Mouse (Mus musculus) embryonic facial prominence, embryonic 10.5 days (tissue): ENCODE measurements around the gene Coro2b. TPM values are rescaled to one million over a fixed set of nuclear protein-coding genes. Genes with fewer than 3 reads are reported as not detected.
A peak's percentile ranks its signal among the peaks of the same experiment; 100 is the strongest.

Experiments
- DNase-seq: peaks from one replicate; pipeline ENCODE4 v3.0.0-alpha.2; 2017; ENCODE audit warnings: low spot score
- H3K27ac ChIP-seq: fragments of 300-500 bp; sonication (generic); replicated peaks from 2 replicates; pipeline ENCODE4 v1.5.1; 2016; ENCODE audit warnings: mild to moderate bottlenecking
- H3K27me3 ChIP-seq: fragments of 300-500 bp; sonication (generic); replicated peaks from 2 replicates; pipeline ENCODE4 v1.6.1; 2016; ENCODE audit warnings: low read depth, mild to moderate bottlenecking; ENCODE audit not compliant: poor library complexity, severe bottlenecking
- H3K36me3 ChIP-seq: fragments of 300-500 bp; sonication (generic); replicated peaks from 2 replicates; pipeline ENCODE4 v1.6.1; 2016; ENCODE audit warnings: mild to moderate bottlenecking, moderate library complexity
- H3K4me1 ChIP-seq: fragments of 300-500 bp; sonication (generic); 2 replicates; pipeline ENCODE4 v1.6.1; 2016
- H3K4me3 ChIP-seq: fragments of 300-500 bp; sonication (generic); 2 replicates; pipeline ENCODE4 v1.5.1; 2016; ENCODE audit warnings: mild to moderate bottlenecking, moderate library complexity
- H3K9me3 ChIP-seq: fragments of 300-500 bp; sonication (generic); 2 replicates; pipeline ENCODE4 v1.6.1; 2016; ENCODE audit warnings: mild to moderate bottlenecking
- WGBS: fragments of 180-500 bp; shearing (Covaris S2); methylation state at CpG from one replicate; pipeline ENCODE4 v1.1.7; 2016; 5-methylcytosine and 5-hydroxymethylcytosine counted together
- polyA plus RNA-seq: library from polyadenylated mRNA; unstranded; fragments of >200 nt; fragmentation: Nextera tagmentation; extraction: Ambion mirVana; gene quantifications from 2 replicates; pipeline ENCODE4 v1.2.1, GENCODE M21; 2016

Gene Coro2b
- polyA plus RNA-seq, 1 experiment from 2014 or later, result 7.6 TPM

DNA sequence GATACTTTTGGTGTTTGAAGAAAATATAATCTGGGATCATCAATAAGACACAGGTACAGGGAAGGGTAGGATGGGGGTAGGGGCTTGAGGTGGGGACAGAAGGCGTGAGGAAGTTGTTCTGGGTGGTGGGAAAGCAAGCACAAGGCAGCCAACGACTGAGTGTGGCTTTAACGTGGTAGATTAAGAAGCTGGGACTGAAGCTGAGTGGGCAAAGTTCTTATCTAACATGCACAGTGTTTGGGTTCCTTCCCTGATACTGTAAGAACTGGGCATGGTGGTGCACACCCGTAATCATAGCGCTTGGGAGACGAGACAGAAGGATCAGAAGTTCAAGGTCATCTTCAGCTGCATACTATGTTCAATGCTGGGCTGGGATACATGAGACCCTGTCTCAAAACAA lies 151.8 kb downstream of the Coro2b start:
- no peaks in the 10 kb centered on the region for H3K9me3 ChIP-seq
- H3K36me3 ChIP-seq, result peaks cover 13% of the 10 kb centered on the region
- peaks cover 4% of the 10 kb centered on the region; the same call in 1 of the 2 replicates for H3K4me1 ChIP-seq
- no peaks in the 10 kb centered on the region for H3K27me3 ChIP-seq
- DNase-seq, result no peak
- H3K4me3 ChIP-seq, result no peak overlapping the region
- 90% methylated on average over 6 of the region's 6 CpGs for WGBS
- no peak overlapping the region for H3K27ac ChIP-seq

GRCm38 (mm10) chr9:62382519-62383084 lies 154.2 kb downstream of the Coro2b start:
- no peak overlapping the region for H3K4me3 ChIP-seq
- H3K9me3 ChIP-seq, result no peaks in the 10 kb centered on the region
- no peak for DNase-seq
- WGBS, result 81% methylated on average over 10 of the region's 10 CpGs
- no peaks in the 10 kb centered on the region for H3K27me3 ChIP-seq
- no peak overlapping the region for H3K27ac ChIP-seq
- peaks cover 4% of the 10 kb centered on the region; the same call in 1 of the 2 replicates for H3K4me1 ChIP-seq
- H3K36me3 ChIP-seq, result peaks cover 35% of the 10 kb centered on the region

- no peaks in the 10 kb centered on the region for H3K9me3 ChIP-seq
- H3K36me3 ChIP-seq, result peaks cover 46% of the 10 kb centered on the region
- DNase-seq, result no peak
- H3K4me3 ChIP-seq, result no peak overlapping the region
- H3K27ac ChIP-seq, result no peak overlapping the region
- WGBS, result 70% methylated on average over 8 of the region's 8 CpGs
- H3K4me1 ChIP-seq, result peaks cover 4% of the 10 kb centered on the region; the same call in 1 of the 2 replicates
- H3K27me3 ChIP-seq, result no peaks in the 10 kb centered on the region
Observed at GRCm38 (mm10) chr9:62381402-62381913, 155.4 kb downstream of the Coro2b start.

GRCm38 (mm10) chr9:62380351-62380750 lies 156.5 kb downstream of the Coro2b start:
- Histone ChIP-seq H3K27ac (no peak overlapping the region), H3K4me3 (no peak overlapping the region), H3K27me3 (no peaks in the 10 kb centered on the region), H3K36me3 (peaks cover 57% of the 10 kb centered on the region), H3K4me1 (peaks cover 4% of the 10 kb centered on the region; the same call in 1 of the 2 replicates), H3K9me3 (no peaks in the 10 kb centered on the region)
- WGBS, result 62% methylated on average over 5 of the region's 5 CpGs
- DNase-seq, result no peak

DNA sequence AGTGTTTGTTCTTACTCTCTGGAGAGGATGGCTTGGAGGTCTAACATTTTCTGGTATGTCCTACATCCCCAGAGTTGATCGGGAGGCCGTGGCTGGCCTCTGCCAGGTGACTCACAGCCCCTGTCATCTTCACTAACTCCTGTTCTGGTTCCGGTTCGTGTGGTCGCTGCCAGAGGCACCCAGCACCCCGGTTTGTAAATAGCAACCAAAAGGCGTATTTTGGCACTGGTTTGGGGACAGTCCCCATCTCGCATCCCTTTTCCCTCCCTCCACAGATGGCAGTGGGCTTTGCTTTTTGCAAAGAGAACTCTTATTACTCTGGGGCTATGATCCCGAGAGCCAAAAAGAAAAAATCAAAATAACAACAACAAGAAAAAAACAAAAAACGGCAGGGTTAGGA lies 158.9 kb downstream of the Coro2b start:
- Histone ChIP-seq H3K9me3 (no peaks in the 10 kb centered on the region), H3K36me3 (peaks cover 82% of the 10 kb centered on the region), H3K4me1 (peaks cover 13% of the 10 kb centered on the region), H3K27me3 (no peaks in the 10 kb centered on the region), H3K27ac (no peak overlapping the region), H3K4me3 (no peak overlapping the region)
- DNase-seq, result no peak
- 96% methylated on average over 10 of the region's 10 CpGs for WGBS

GRCm38 (mm10) chr9:62374276-62374675 lies 162.6 kb downstream of the Coro2b start:
- no peak overlapping the region for H3K4me3 ChIP-seq
- H3K4me1 ChIP-seq, result peaks cover 42% of the 10 kb centered on the region
- peaks cover 90% of the 10 kb centered on the region for H3K36me3 ChIP-seq
- H3K9me3 ChIP-seq, result no peaks in the 10 kb centered on the region
- no peak for DNase-seq
- WGBS, result 86% methylated on average over 3 of the region's 3 CpGs
- no peaks in the 10 kb centered on the region for H3K27me3 ChIP-seq
- H3K27ac ChIP-seq, result no peak overlapping the region

GRCm38 (mm10) chr9:62373222-62374123 lies 163.4 kb downstream of the Coro2b start:
- Histone ChIP-seq H3K4me3 (no peak overlapping the region), H3K9me3 (no peaks in the 10 kb centered on the region), H3K36me3 (peaks cover 93% of the 10 kb centered on the region), H3K27me3 (no peaks in the 10 kb centered on the region), H3K4me1 (peaks cover 50% of the 10 kb centered on the region), H3K27ac (no peak overlapping the region)
- WGBS, result 69% methylated on average over 18 of the region's 18 CpGs
- peak; percentile 65 for DNase-seq

- Histone ChIP-seq H3K27me3 (no peaks in the 10 kb centered on the region), H3K4me3 (no peak overlapping the region), H3K27ac (no peak overlapping the region), H3K36me3 (peaks cover 85% of the 10 kb centered on the region), H3K4me1 (peaks cover 58% of the 10 kb centered on the region), H3K9me3 (no peaks in the 10 kb centered on the region)
- no peak for DNase-seq
- WGBS, result 89% methylated on average over 9 of the region's 9 CpGs
Observed at GRCm38 (mm10) chr9:62372556-62373221, 164.2 kb downstream of the Coro2b start.

DNA sequence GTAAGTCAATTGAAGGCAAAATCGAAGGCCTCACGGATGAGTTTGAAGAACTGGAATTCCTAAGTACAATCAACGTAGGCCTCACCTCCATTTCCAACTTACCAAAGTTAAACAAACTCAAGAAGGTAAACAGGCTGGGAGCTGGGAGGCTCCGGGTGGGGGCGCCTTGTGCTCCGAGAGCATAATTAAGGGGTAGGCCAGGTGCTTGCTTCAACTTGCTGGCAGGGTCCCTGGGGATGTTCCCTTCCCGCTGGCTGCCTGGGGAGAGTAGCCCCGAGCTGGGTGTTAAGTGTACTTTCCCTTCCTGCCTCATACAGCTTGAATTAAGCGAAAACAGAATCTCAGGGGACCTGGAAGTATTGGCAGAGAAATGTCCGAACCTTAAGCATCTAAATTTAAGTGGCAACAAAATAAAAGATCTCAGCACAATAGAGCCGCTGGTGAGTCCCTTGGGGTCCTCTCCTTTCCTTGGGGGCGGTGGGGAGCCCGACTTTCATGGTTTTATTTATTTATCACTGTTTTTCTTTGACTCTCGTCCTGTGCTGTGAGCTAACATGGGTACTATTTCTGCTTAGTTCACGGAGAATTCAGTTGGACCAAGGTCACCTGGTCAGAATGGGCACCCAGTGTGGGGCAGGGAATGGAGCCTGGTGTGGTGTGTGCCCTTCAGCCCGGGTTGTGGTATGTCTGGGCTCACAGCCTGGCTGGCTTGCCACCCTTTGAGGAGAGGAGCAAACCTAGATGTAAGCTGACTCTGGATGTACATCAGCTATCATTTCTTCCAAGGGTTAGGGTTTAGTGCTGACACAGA lies 164.9 kb downstream of the Coro2b start:
- no peak overlapping the region for H3K27ac ChIP-seq
- no peaks in the 10 kb centered on the region for H3K27me3 ChIP-seq
- no peak for DNase-seq
- H3K9me3 ChIP-seq, result no peaks in the 10 kb centered on the region
- WGBS, result 77% methylated on average over 16 of the region's 16 CpGs
- H3K4me3 ChIP-seq, result no peak overlapping the region
- peaks cover 77% of the 10 kb centered on the region for H3K36me3 ChIP-seq
- peaks cover 66% of the 10 kb centered on the region for H3K4me1 ChIP-seq

- WGBS, result 83% methylated on average over 6 of the region's 6 CpGs
- Histone ChIP-seq H3K9me3 (no peaks in the 10 kb centered on the region), H3K4me1 (peaks cover 77% of the 10 kb centered on the region), H3K27me3 (no peaks in the 10 kb centered on the region), H3K4me3 (no peak overlapping the region), H3K36me3 (peaks cover 66% of the 10 kb centered on the region), H3K27ac (no peak overlapping the region)
- no peak for DNase-seq
Observed at GRCm38 (mm10) chr9:62370648-62371280, 166.1 kb downstream of the Coro2b start.

DNA sequence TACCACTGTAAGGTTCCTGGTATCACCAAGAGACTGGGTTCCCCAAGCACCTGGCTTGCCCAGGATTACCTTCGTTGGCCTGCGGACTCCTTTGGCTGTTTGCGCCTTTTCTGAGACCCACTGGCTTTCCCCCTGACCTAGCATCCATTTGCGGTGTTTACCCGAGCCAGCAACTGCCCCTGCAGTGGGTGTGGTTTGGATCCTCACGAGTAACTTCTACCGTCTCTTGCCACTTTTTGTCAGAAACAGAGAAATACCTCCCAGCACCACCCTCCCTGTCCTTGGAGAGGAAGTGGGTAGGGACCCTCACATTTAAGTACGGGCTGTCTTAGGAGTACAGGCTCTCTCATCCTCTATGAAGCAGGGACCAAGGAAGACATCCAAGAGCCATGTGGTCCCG lies 166.7 kb downstream of the Coro2b start:
- Histone ChIP-seq H3K9me3 (no peaks in the 10 kb centered on the region), H3K4me1 (peaks cover 83% of the 10 kb centered on the region), H3K27ac (no peak overlapping the region), H3K4me3 (no peak overlapping the region), H3K36me3 (peaks cover 60% of the 10 kb centered on the region), H3K27me3 (no peaks in the 10 kb centered on the region)
- no peak for DNase-seq
- WGBS, result 80% methylated on average over 9 of the region's 9 CpGs
